Mouse (Mus musculus) ES-E14 (cell line): ENCODE data around the gene Cacna1d. TPM values are rescaled to one million over a fixed set of nuclear protein-coding genes. Genes with fewer than 3 reads are reported as not detected.

ENCODE experiments used
- DNase-seq: peaks from one replicate; pipeline ENCODE4 v3.0.0-alpha.2; 2013; ENCODE audit warnings: low read depth, low spot score
- H3K27ac ChIP-seq: 2 replicates; pipeline ENCODE4 v1.5.1; 2012; ENCODE audit warnings: low read depth, mild to moderate bottlenecking, low read length, moderate library complexity, mixed read lengths; ENCODE audit not compliant: poor library complexity, insufficient read depth, severe bottlenecking
- H3K36me3 ChIP-seq: 2 replicates; pipeline ENCODE4 v1.6.1; 2012; ENCODE audit warnings: mild to moderate bottlenecking, low read length, moderate library complexity, mixed read lengths; ENCODE audit not compliant: control insufficient read depth, poor library complexity, insufficient read depth, severe bottlenecking
- H3K4me1 ChIP-seq, 2 experiments: fragments of 150-350 bp in 1 of 2; sonication (generic) in 1 of 2; 2 replicates each; pipeline ENCODE4 v1.6.1; 2012; ENCODE audit warnings: low read length in 2 of 2, mild to moderate bottlenecking in 1 of 2, mixed read lengths in 1 of 2; ENCODE audit not compliant: control insufficient read depth in 2 of 2, insufficient read depth in 2 of 2, poor library complexity in 1 of 2
- H3K4me3 ChIP-seq, 2 experiments: fragments of 150-350 bp in 1 of 2; sonication (generic) in 1 of 2; 2 replicates each; pipeline ENCODE4 v1.5.1; 2012; ENCODE audit warnings: low read length in 2 of 2, low read depth in 1 of 2, mild to moderate bottlenecking in 1 of 2, mixed read lengths in 1 of 2; ENCODE audit not compliant: insufficient read depth in 1 of 2, poor library complexity in 1 of 2, severe bottlenecking in 1 of 2
- H3K9ac ChIP-seq: 2 replicates; pipeline ENCODE4 v1.6.1; 2012; ENCODE audit warnings: low read depth, mild to moderate bottlenecking, low read length, mixed read lengths; ENCODE audit not compliant: poor library complexity, insufficient read depth, severe bottlenecking
- H3K9me3 ChIP-seq: fragments of 150-350 bp; sonication (generic); 2 replicates; pipeline ENCODE4 v1.6.1; 2012; ENCODE audit warnings: low read depth, mild to moderate bottlenecking, low read length; ENCODE audit not compliant: control insufficient read depth, insufficient read depth
- CHD2 ChIP-seq: IDR thresholded peaks from 2 replicates; pipeline ENCODE4 v1.6.1; 2014; ENCODE audit warnings: mild to moderate bottlenecking, low read depth, low read length, inconsistent platforms
- HCFC1 ChIP-seq: IDR thresholded peaks from 2 replicates; pipeline ENCODE4 v1.6.1; 2012; ENCODE audit warnings: low read length, inconsistent platforms, borderline replicate concordance; ENCODE audit not compliant: insufficient read depth
- MAFK ChIP-seq: IDR thresholded peaks from 2 replicates; pipeline ENCODE4 v1.6.1; 2014; ENCODE audit warnings: mild to moderate bottlenecking, low read depth, low read length, inconsistent platforms; ENCODE audit not compliant: insufficient read depth
- ZC3H11A ChIP-seq: IDR thresholded peaks from 2 replicates; pipeline ENCODE4 v1.6.1; 2012; ENCODE audit warnings: low read depth, mild to moderate bottlenecking, inconsistent platforms, low read length, borderline replicate concordance
- ZNF384 ChIP-seq: IDR thresholded peaks from 2 replicates; pipeline ENCODE4 v1.6.1; 2012; ENCODE audit warnings: low read depth, low read length, inconsistent platforms
- in situ Hi-C, 2 experiments: fragments of 600-800 bp; cut with MboI; formaldehyde crosslinking; loops; one replicate each; pipeline ENCODE4 v1.15.1; 2025; ENCODE audit warnings: low sequenced_read_pairs in 2 of 2, inconsistent platforms in 1 of 2; ENCODE audit not compliant: unreplicated experiment in 2 of 2
- total RNA-seq: library from RNA; depleted of rRNA; stranded (reverse); fragments of 300-350 nt; gene quantifications from 2 replicates; pipeline ENCODE4 v1.2.3, GENCODE M21; 2012; rRNA removed

Cacna1d gene
- total RNA-seq, 1 experiment = 0.36 TPM

GRCm38 (mm10) chr14:29996000-29996751, 495.1 kb downstream of the Cacna1d start:
- DNase-seq = no peak
- no peak overlapping the region for H3K27ac ChIP-seq
- peaks cover 35% of the 10 kb centered on the region for H3K36me3 ChIP-seq
- H3K9ac ChIP-seq = no peak overlapping the region
- peaks cover 0 to 15% of the 10 kb centered on the region in 2 experiments; a peak in 3 of 4 replicates for H3K4me1 ChIP-seq
- in situ Hi-C loops = no loop called here
- no peak overlapping the region for H3K4me3 ChIP-seq
- TF ChIP-seq CHD2 (no peak), MAFK (no peak), ZC3H11A (no peak), ZNF384 (no peak), HCFC1 (no peak)
- no peaks in the 10 kb centered on the region for H3K9me3 ChIP-seq

GRCm38 (mm10) chr14:29994976-29995375, 496.3 kb downstream of the Cacna1d start:
- H3K4me3 ChIP-seq = no peak overlapping the region
- TF ChIP-seq ZC3H11A (no peak), CHD2 (no peak), ZNF384 (no peak), HCFC1 (no peak), MAFK (no peak)
- H3K9me3 ChIP-seq = no peaks in the 10 kb centered on the region
- peaks cover 0 to 15% of the 10 kb centered on the region in 2 experiments; a peak in 3 of 4 replicates for H3K4me1 ChIP-seq
- no peak for DNase-seq
- H3K9ac ChIP-seq = no peak overlapping the region
- peaks cover 44% of the 10 kb centered on the region for H3K36me3 ChIP-seq
- H3K27ac ChIP-seq = no peak overlapping the region
- in situ Hi-C loops = no loop called here

Other genes with a start within 250 kb of the Cacna1d start
- gene Dcp1a, start 11.9 kb downstream of the Cacna1d start, total RNA-seq = 27.8 and 30.6 TPM in 2 replicates
- 740 and 1,077 TPM in 2 replicates for gene Tkt, start 56.9 kb upstream of the Cacna1d start, total RNA-seq
- 43.8 and 60.3 TPM in 2 replicates for gene Prkcd, start 134.8 kb upstream of the Cacna1d start, total RNA-seq
- gene Rft1, start 162.9 kb upstream of the Cacna1d start, total RNA-seq = 15.7 and 22.4 TPM in 2 replicates
- gene Sfmbt1, start 223.4 kb upstream of the Cacna1d start, total RNA-seq = 5.6 and 7.0 TPM in 2 replicates